Mouse (Mus musculus) forebrain, embryonic 14.5 days (tissue): ENCODE data around the gene Iffo2. TPM values are rescaled to one million over a fixed set of nuclear protein-coding genes. Genes with fewer than 3 reads are reported as not detected.

Experiments used
- ATAC-seq: fragments of 200-750 bp; cut with Nextera tagmentation; 2 replicates; pipeline ENCODE4 v1.8.0; 2017; ENCODE audit warnings: mild to moderate bottlenecking, moderate library complexity
- DNase-seq: peaks from one replicate; pipeline ENCODE4 v3.0.0-alpha.2; 2015; ENCODE audit warnings: low spot score
- H3K27ac ChIP-seq: fragments of 300-500 bp; sonication (generic); 2 replicates; pipeline ENCODE4 v1.5.1; 2014; ENCODE audit warnings: low read depth, mild to moderate bottlenecking, control low read depth, low read length, moderate library complexity
- H3K27me3 ChIP-seq: fragments of 300-500 bp; sonication (generic); replicated peaks from 2 replicates; pipeline ENCODE4 v1.6.1; 2014; ENCODE audit warnings: low read length, control low read depth, mixed read lengths; ENCODE audit not compliant: control insufficient read depth, insufficient read depth
- H3K36me3 ChIP-seq: fragments of 300-500 bp; sonication (generic); 2 replicates; pipeline ENCODE4 v1.6.1; 2014; ENCODE audit warnings: low read length, control low read depth; ENCODE audit not compliant: control insufficient read depth, insufficient read depth
- H3K4me1 ChIP-seq: fragments of 300-500 bp; sonication (generic); 2 replicates; pipeline ENCODE4 v1.6.1; 2014; ENCODE audit warnings: antibody characterized with exemption, low read length, control low read depth; ENCODE audit not compliant: control insufficient read depth, insufficient read depth
- H3K4me2 ChIP-seq: fragments of 300-500 bp; sonication (generic); 2 replicates; pipeline ENCODE4 v1.6.1; 2014; ENCODE audit warnings: mild to moderate bottlenecking, control low read depth, low read length
- H3K4me3 ChIP-seq: fragments of 300-500 bp; sonication (generic); 2 replicates; pipeline ENCODE4 v1.5.1; 2014; ENCODE audit warnings: low read depth, low read length, control low read depth
- H3K9ac ChIP-seq: fragments of 300-500 bp; sonication (generic); 2 replicates; pipeline ENCODE4 v1.6.1; 2014; ENCODE audit warnings: mild to moderate bottlenecking, low read length, control low read depth, moderate library complexity
- H3K9me3 ChIP-seq: fragments of 300-500 bp; sonication (generic); replicated peaks from 2 replicates; pipeline ENCODE4 v1.6.1; 2016; ENCODE audit warnings: low read length, control low read depth, mixed read lengths; ENCODE audit not compliant: control insufficient read depth
- WGBS: fragments of 180-500 bp; shearing (Covaris S2); extraction: QIAGEN DNeasy Blood & Tissue Kit; methylation state at CpG from one replicate; pipeline ENCODE4 v1.1.7; 2014; 5-methylcytosine and 5-hydroxymethylcytosine counted together
- polyA plus RNA-seq: library from polyadenylated mRNA; unstranded; fragments of >200 nt; fragmentation: Nextera tagmentation; extraction: Ambion mirVana; gene quantifications from 2 replicates; pipeline ENCODE4 v1.2.1, GENCODE M21; 2014

Iffo2 gene
- polyA plus RNA-seq, 1 experiment from 2014 or later: 3.1 TPM

- no peak overlapping the region for H3K4me2 ChIP-seq
- no peaks in the 10 kb centered on the region for H3K36me3 ChIP-seq
- no peaks in the 10 kb centered on the region for H3K9me3 ChIP-seq
- 24% methylated on average over 6 of the region's 6 CpGs for WGBS
- DNase-seq (peak; percentile 3), ATAC-seq (no peak)
- H3K4me3 ChIP-seq: no peak overlapping the region
- no peak overlapping the region for H3K27ac ChIP-seq
- H3K4me1 ChIP-seq: no peaks in the 10 kb centered on the region
- no peaks in the 10 kb centered on the region for H3K27me3 ChIP-seq
- no peak overlapping the region for H3K9ac ChIP-seq
Measured at GRCm38 (mm10) chr4:139545791-139546190, 15.4 kb downstream of the Iffo2 start.

DNA sequence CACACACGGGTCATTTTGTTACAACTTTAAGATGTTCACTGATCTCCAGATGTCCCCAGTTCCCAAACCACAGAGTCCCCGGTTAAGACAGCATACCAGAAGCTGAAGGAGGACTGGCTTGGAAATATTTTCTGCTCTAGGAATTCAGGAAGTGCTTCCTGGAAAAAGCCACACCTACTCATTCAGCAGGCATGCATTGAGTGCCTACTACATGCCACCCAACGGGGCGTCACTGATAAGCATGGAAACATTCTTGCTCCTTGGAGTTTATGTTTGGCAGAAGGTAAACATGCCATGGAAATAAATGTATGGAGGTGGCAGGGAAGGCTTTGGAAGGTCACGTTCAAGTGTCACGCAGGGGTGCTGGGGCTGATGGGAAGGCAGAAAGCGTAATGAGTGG lies 19.1 kb downstream of the Iffo2 start:
- ATAC-seq (no peak), DNase-seq (no peak)
- H3K9me3 ChIP-seq: no peaks in the 10 kb centered on the region
- H3K4me3 ChIP-seq: no peak overlapping the region
- no peaks in the 10 kb centered on the region for H3K36me3 ChIP-seq
- WGBS: 86% methylated on average over 7 of the region's 7 CpGs
- H3K4me1 ChIP-seq: no peaks in the 10 kb centered on the region
- H3K4me2 ChIP-seq: no peak overlapping the region
- no peaks in the 10 kb centered on the region for H3K27me3 ChIP-seq
- no peak overlapping the region for H3K9ac ChIP-seq
- no peak overlapping the region for H3K27ac ChIP-seq

GRCm38 (mm10) chr4:139555235-139555634 lies 24.9 kb downstream of the Iffo2 start:
- Histone ChIP-seq H3K9ac (no peak overlapping the region), H3K9me3 (no peaks in the 10 kb centered on the region), H3K4me1 (no peaks in the 10 kb centered on the region), H3K27me3 (no peaks in the 10 kb centered on the region), H3K4me3 (no peak overlapping the region), H3K36me3 (no peaks in the 10 kb centered on the region), H3K4me2 (no peak overlapping the region), H3K27ac (no peak overlapping the region)
- no peak for DNase-seq
- no peak for ATAC-seq
- WGBS: 79% methylated on average over 11 of the region's 11 CpGs

DNA sequence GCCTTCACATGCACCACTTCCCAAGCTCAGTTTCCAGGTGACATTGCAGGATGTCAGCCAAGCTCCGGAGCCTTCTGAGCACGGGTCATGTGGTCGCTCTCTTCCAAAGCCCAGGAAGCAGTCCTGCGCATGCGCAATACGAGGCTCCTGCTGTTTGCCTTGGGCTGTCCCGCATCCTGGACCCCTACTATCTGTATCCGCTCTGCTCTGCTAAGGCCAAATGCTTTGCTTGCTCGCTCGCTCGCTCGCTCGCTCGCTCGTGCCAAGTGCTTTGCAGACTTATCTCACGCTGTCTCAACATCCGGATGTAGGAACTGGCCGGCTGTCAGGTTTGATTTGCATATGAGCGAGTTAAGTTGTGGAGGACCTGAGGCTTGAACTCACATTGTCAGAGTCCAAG lies 25.6 kb downstream of the Iffo2 start:
- H3K27me3 ChIP-seq: no peaks in the 10 kb centered on the region
- H3K4me1 ChIP-seq: no peaks in the 10 kb centered on the region
- no peaks in the 10 kb centered on the region for H3K36me3 ChIP-seq
- ATAC-seq (no peak), DNase-seq (no peak)
- H3K4me2 ChIP-seq: no peak overlapping the region
- no peak overlapping the region for H3K4me3 ChIP-seq
- 84% methylated on average over 19 of the region's 19 CpGs for WGBS
- no peaks in the 10 kb centered on the region for H3K9me3 ChIP-seq
- H3K27ac ChIP-seq: no peak overlapping the region
- no peak overlapping the region for H3K9ac ChIP-seq

DNA sequence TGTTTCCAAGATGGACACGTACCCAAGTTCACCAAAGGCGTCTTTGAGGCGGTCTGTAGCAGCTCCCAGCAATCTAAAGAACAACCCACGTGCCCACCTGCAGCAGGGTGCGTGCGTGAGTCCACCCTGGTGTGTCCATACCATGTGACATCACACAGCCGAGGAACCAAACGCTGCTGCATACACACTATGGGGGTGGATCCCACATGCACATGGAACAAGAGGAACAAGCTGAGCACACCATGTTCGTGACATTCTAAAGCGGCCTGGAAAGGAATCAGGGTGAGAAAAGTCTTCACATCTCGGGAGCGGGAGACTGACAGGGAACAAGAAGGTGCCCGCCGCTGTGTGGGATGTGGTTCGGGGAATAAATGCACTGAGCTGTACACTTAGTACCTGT lies 38.0 kb downstream of the Iffo2 start:
- no peak for ATAC-seq
- Histone ChIP-seq H3K36me3 (no peaks in the 10 kb centered on the region), H3K4me3 (no peak overlapping the region), H3K9ac (no peak overlapping the region), H3K9me3 (no peaks in the 10 kb centered on the region), H3K4me1 (no peaks in the 10 kb centered on the region), H3K4me2 (no peak overlapping the region), H3K27ac (no peak overlapping the region), H3K27me3 (no peaks in the 10 kb centered on the region)
- 84% methylated on average over 15 of the region's 15 CpGs for WGBS
- DNase-seq: no peak

GRCm38 (mm10) chr4:139570756-139571155 lies 40.4 kb downstream of the Iffo2 start:
- H3K9me3 ChIP-seq: no peaks in the 10 kb centered on the region
- H3K4me2 ChIP-seq: no peak overlapping the region
- no peak for ATAC-seq
- no peaks in the 10 kb centered on the region for H3K36me3 ChIP-seq
- WGBS: 79% methylated on average over 10 of the region's 10 CpGs
- no peak overlapping the region for H3K27ac ChIP-seq
- no peaks in the 10 kb centered on the region for H3K27me3 ChIP-seq
- DNase-seq: no peak
- H3K4me3 ChIP-seq: no peak overlapping the region
- H3K9ac ChIP-seq: no peak overlapping the region
- H3K4me1 ChIP-seq: peaks cover 5% of the 10 kb centered on the region; the same call in 1 of the 2 replicates

DNA sequence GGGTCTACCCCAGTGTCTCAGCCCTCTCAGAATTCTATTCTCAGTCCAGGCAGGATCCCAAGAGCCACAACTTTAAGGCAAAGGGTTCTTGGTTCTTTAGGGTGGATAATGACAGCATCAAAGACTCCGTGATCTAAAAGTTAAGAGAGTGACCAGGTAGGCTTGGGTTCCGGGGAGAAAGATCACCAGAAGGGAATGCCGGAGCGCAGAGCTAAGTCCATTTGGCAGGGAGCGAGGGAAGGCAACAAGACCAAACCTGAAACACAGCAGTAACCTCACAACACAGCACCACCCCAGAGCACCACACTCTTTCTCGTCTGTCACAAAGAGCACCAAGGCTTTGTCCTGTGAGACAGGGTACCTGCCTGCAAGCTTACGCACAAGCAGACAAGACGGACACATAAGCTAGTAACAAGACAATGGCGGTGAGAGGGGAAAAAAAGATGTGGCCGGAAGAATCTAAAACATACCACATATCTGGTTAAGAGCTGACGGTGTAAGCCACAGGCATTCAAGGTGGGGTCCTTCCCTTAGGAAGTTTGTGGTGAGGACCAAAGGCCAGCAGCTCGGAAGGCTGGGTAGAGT lies 42.7 kb downstream of the Iffo2 start:
- no peak overlapping the region for H3K9ac ChIP-seq
- H3K4me2 ChIP-seq: no peak overlapping the region
- DNase-seq: no peak
- H3K4me3 ChIP-seq: no peak overlapping the region
- WGBS: 85% methylated on average over 12 of the region's 12 CpGs
- no peaks in the 10 kb centered on the region for H3K36me3 ChIP-seq
- H3K27me3 ChIP-seq: 0 out of 2 replicates have a peak, but pooled peaks cover 3% of the 10 kb centered on the region
- no peak for ATAC-seq
- H3K9me3 ChIP-seq: no peaks in the 10 kb centered on the region
- no peak overlapping the region for H3K27ac ChIP-seq
- H3K4me1 ChIP-seq: peaks cover 10% of the 10 kb centered on the region; the same call in 1 of the 2 replicates

DNA sequence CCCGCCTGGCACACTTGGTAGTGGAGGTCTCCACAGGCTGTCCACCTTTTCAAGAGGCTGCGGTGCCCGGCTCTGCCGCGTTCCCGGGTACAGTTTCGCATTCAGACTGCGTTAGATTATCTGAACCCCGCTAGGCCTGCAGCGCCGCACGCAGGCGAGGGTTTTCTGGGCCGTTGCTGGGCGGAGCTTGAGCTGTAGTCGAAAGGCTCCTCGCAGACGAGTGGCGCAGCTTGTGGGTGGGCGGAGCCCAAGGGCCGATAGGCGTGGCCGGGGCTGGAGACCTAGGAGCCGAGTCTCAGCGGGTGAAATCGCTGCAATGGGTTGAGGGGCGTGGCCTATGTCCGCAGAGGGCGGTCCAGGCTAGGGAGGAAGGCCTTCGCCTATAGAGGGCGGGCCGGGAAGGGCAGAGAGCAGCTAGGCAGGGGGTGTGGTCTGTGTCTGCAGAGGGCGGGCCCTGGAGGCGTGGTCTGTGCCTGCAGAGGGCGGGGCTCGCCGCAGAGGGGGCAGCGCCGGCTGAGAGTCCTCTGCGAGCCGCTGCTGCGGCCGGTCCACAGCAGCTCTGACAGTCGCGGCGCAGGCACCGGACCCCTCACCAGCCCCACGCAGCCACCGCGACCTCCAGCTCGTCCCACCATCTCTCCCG lies 43.9 kb downstream of the Iffo2 start:
- Histone ChIP-seq H3K4me1 (peaks cover 10% of the 10 kb centered on the region; the same call in 1 of the 2 replicates), H3K36me3 (no peaks in the 10 kb centered on the region), H3K4me3 (peak overlapping the region; percentile 72), H3K27me3 (0 out of 2 replicates have a peak, but pooled peaks cover 6% of the 10 kb centered on the region), H3K9me3 (no peaks in the 10 kb centered on the region), H3K9ac (peak overlapping the region; percentile 83), H3K27ac (peak overlapping the region; percentile 79), H3K4me2 (peak overlapping the region; percentile 98)
- peak; percentile 94 for ATAC-seq
- peak; percentile 98 for DNase-seq
- under 1% methylated on average over 38 of the region's 52 CpGs for WGBS
